Mouse (Mus musculus): ENCODE data around the gene Retreg3. TPM values are rescaled to one million over a fixed set of nuclear protein-coding genes. Genes with fewer than 3 reads are reported as not detected.
"Not testable (repeated sequence)": the region's sequence is repeated elsewhere in the genome, so short reads cannot be mapped to it uniquely, and the experiment has no call there.

Gene Retreg3
- polyA plus RNA-seq, 1 experiment = 130 TPM

GRCm38 (mm10) chr11:101164677-101165580, 45.2 kb upstream of the Retreg3 start:
- WGBS = 27% methylated on average over 35 of the region's 35 CpGs
- Histone ChIP-seq H3K4me1 (replicated peaks; ENCODE audit: control insufficient read depth, insufficient read depth, low read length) (peaks cover 6% of the 10 kb centered on the region; the same call in 1 of the 2 replicates), H3K27me3 (ENCODE audit: control insufficient read depth, insufficient read depth, low read length) (peaks cover 11% of the 10 kb centered on the region; the same call in 1 of the 2 replicates), H3K27ac (ENCODE audit: control insufficient read depth, insufficient read depth, low read length) (no peak overlapping the region), H3K36me3 (ENCODE audit: control insufficient read depth, insufficient read depth, low read length) (no peaks in the 10 kb centered on the region), H3K4me3 (ENCODE audit: control insufficient read depth, insufficient read depth, low read length) (no peak overlapping the region)
- TF ChIP-seq CTCF (IDR thresholded peaks at IDR 0.05; ENCODE audit: borderline replicate concordance, control insufficient read depth, extremely low read depth, insufficient read depth, low read length, poor library complexity) (no peak), POLR2A (IDR thresholded peaks at IDR 0.05; ENCODE audit: control insufficient read depth, extremely low read depth, insufficient read depth, low read length, poor library complexity) (no peak)
- no peak for DNase-seq

GRCm38 (mm10) chr11:101164351-101164665, 44.6 kb upstream of the Retreg3 start:
- peaks cover 11% of the 10 kb centered on the region; the same call in 1 of the 2 replicates for H3K27me3 ChIP-seq (ENCODE audit: control insufficient read depth, insufficient read depth, low read length)
- TF ChIP-seq CTCF (IDR thresholded peaks at IDR 0.05; ENCODE audit: borderline replicate concordance, control insufficient read depth, extremely low read depth, insufficient read depth, low read length, poor library complexity) = no peak
- no peak for TF ChIP-seq POLR2A (IDR thresholded peaks at IDR 0.05; ENCODE audit: control insufficient read depth, extremely low read depth, insufficient read depth, low read length, poor library complexity)
- no peak overlapping the region for H3K4me3 ChIP-seq (ENCODE audit: control insufficient read depth, insufficient read depth, low read length)
- no peak for DNase-seq
- peaks cover 6% of the 10 kb centered on the region; the same call in 1 of the 2 replicates for H3K4me1 ChIP-seq (replicated peaks; ENCODE audit: control insufficient read depth, insufficient read depth, low read length)
- WGBS = 11% methylated on average over 21 of the region's 21 CpGs
- H3K27ac ChIP-seq (ENCODE audit: control insufficient read depth, insufficient read depth, low read length) = no peak overlapping the region
- H3K36me3 ChIP-seq (ENCODE audit: control insufficient read depth, insufficient read depth, low read length) = no peaks in the 10 kb centered on the region

DNA sequence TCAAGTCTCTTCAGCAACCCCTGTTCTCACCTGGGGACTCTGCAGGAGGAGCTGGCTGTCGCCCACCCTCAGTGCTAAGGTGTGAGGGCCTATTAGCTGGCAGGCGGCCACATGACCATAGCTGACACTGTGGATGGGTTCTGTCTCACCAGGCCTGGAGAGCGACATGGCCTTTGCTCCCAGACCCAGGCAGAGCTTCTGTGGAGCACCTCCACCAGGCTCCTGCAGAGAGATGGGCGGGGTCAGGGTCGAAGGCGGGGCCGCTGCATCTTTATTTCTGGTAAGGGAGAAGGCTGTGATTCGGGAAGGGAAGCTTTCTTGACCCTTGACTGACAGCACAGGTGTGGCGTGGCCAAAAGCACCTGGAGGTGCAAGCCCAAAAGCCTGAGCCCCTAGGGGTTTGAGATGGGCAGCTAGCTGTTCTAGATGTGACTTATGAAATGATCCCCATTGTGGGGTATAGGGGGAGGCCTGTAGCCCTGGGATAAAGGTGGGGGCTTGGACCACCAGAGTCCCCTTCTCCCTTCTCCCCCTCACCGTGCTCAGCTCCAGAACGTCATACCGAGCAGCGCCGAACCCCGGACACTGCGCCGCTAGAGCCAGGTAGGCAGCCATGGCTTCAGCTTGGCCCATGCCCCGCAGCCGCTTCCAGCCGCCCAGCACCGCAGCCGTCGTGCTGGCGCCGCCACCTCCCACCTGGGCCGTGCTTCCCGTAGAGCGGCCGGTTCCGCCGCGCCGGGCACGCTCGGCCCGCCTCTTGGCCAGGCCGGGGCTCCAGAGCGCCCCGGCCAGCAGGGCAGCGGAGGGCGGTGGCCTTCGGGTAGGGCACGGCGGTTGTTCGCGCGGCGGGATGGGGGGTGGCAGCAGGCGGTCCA, 44.0 kb upstream of the Retreg3 start:
- peaks cover 11% of the 10 kb centered on the region; the same call in 1 of the 2 replicates for H3K27me3 ChIP-seq (ENCODE audit: control insufficient read depth, insufficient read depth, low read length)
- H3K27ac ChIP-seq (ENCODE audit: control insufficient read depth, insufficient read depth, low read length) = no peak overlapping the region
- DNase-seq = no peak
- 30% methylated on average over 49 of the region's 49 CpGs for WGBS
- H3K36me3 ChIP-seq (ENCODE audit: control insufficient read depth, insufficient read depth, low read length) = no peaks in the 10 kb centered on the region
- TF ChIP-seq POLR2A (IDR thresholded peaks at IDR 0.05; ENCODE audit: control insufficient read depth, extremely low read depth, insufficient read depth, low read length, poor library complexity) = no peak
- TF ChIP-seq CTCF (IDR thresholded peaks at IDR 0.05; ENCODE audit: borderline replicate concordance, control insufficient read depth, extremely low read depth, insufficient read depth, low read length, poor library complexity) = 0 out of 2 replicates have a peak, but pooled peaks have one; percentile 15
- H3K4me3 ChIP-seq (ENCODE audit: control insufficient read depth, insufficient read depth, low read length) = no peak overlapping the region
- peaks cover 6% of the 10 kb centered on the region; the same call in 1 of the 2 replicates for H3K4me1 ChIP-seq (replicated peaks; ENCODE audit: control insufficient read depth, insufficient read depth, low read length)

DNA sequence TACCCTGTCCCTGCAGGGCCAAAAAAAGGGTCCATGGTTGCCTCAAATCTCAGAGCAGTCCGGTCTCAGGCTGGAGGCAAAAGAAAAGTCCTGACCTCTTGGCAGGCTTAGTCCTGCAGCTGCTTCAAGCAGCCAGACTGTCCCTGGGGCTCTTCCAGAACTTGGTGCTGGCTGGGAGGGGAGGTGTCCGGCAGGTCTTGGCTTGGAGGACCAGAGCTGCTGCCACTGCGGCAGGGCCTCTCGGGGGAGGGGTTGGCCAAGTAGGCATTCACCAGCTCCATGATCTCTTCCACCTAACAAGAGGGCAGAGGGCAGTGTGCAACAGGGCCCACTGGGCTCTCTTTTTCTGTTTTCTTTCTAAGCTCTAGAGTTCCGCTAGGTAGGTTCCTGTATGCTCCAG, 43.1 kb upstream of the Retreg3 start:
- Histone ChIP-seq H3K4me3 (ENCODE audit: control insufficient read depth, insufficient read depth, low read length) (no peak overlapping the region), H3K27me3 (ENCODE audit: control insufficient read depth, insufficient read depth, low read length) (peaks cover 5% of the 10 kb centered on the region; the same call in 1 of the 2 replicates), H3K36me3 (ENCODE audit: control insufficient read depth, insufficient read depth, low read length) (no peaks in the 10 kb centered on the region), H3K4me1 (replicated peaks; ENCODE audit: control insufficient read depth, insufficient read depth, low read length) (peaks cover 6% of the 10 kb centered on the region; the same call in 1 of the 2 replicates), H3K27ac (ENCODE audit: control insufficient read depth, insufficient read depth, low read length) (no peak overlapping the region)
- no peak for TF ChIP-seq POLR2A (IDR thresholded peaks at IDR 0.05; ENCODE audit: control insufficient read depth, extremely low read depth, insufficient read depth, low read length, poor library complexity)
- TF ChIP-seq CTCF (IDR thresholded peaks at IDR 0.05; ENCODE audit: borderline replicate concordance, control insufficient read depth, extremely low read depth, insufficient read depth, low read length, poor library complexity) = no peak
- no peak for DNase-seq
- WGBS = 93% methylated on average over 5 of the region's 5 CpGs

DNA sequence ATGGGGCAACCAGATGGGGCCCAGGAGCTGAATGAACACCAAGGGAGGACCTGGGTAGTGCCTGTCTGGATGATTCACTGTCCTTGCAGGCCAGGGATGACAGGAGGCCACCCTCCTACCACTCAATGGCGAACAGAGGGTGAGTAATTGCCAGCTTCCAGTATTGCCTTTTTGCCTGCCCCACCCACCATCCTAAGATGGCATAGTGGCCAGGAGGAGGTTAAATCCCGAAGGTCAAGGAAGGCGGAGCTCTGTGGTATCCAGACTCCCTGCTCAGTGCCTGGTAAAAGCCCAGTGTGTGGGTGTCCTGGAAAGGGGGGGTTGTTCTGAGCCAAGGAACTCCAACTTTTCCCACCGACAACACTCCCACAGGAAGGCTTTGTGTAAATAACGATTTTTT, 42.6 kb upstream of the Retreg3 start:
- Histone ChIP-seq H3K27ac (ENCODE audit: control insufficient read depth, insufficient read depth, low read length) (no peak overlapping the region), H3K4me1 (replicated peaks; ENCODE audit: control insufficient read depth, insufficient read depth, low read length) (peaks cover 6% of the 10 kb centered on the region; the same call in 1 of the 2 replicates), H3K27me3 (ENCODE audit: control insufficient read depth, insufficient read depth, low read length) (peaks cover 3% of the 10 kb centered on the region; the same call in 1 of the 2 replicates), H3K36me3 (ENCODE audit: control insufficient read depth, insufficient read depth, low read length) (no peaks in the 10 kb centered on the region), H3K4me3 (ENCODE audit: control insufficient read depth, insufficient read depth, low read length) (no peak overlapping the region)
- WGBS = 89% methylated on average over 5 of the region's 5 CpGs
- no peak for TF ChIP-seq POLR2A (IDR thresholded peaks at IDR 0.05; ENCODE audit: control insufficient read depth, extremely low read depth, insufficient read depth, low read length, poor library complexity)
- no peak for TF ChIP-seq CTCF (IDR thresholded peaks at IDR 0.05; ENCODE audit: borderline replicate concordance, control insufficient read depth, extremely low read depth, insufficient read depth, low read length, poor library complexity)
- DNase-seq = no peak

DNA sequence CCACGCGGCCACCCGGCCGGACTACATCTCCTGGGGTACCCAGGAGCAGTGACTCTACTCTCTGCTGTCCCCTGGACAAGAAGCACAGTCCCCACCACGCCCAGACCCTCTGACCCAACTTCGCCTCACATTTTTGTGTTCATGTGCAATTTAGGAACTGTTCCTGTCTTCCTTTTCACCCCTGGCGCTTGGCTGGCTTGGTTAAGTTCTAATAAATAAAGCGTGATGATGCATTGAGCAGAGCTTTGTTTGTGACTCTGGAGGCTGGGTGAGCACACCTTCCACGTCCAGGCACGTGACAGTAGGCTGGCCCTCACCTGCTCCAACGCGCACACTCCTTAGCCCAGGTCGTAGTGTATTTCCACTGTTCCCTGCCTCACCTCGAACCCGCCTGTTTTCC, 41.9 kb upstream of the Retreg3 start:
- WGBS = 95% methylated on average over 15 of the region's 15 CpGs
- TF ChIP-seq POLR2A (IDR thresholded peaks at IDR 0.05; ENCODE audit: control insufficient read depth, extremely low read depth, insufficient read depth, low read length, poor library complexity) (no peak), CTCF (IDR thresholded peaks at IDR 0.05; ENCODE audit: borderline replicate concordance, control insufficient read depth, extremely low read depth, insufficient read depth, low read length, poor library complexity) (no peak)
- H3K36me3 ChIP-seq (ENCODE audit: control insufficient read depth, insufficient read depth, low read length) = no peaks in the 10 kb centered on the region

GRCm38 (mm10) chr11:101160981-101161505, 41.4 kb upstream of the Retreg3 start:
- H3K4me3 ChIP-seq (ENCODE audit: control insufficient read depth, insufficient read depth, low read length); H3K27me3 ChIP-seq (ENCODE audit: control insufficient read depth, insufficient read depth, low read length); H3K36me3 ChIP-seq (ENCODE audit: control insufficient read depth, insufficient read depth, low read length); H3K4me1 ChIP-seq (replicated peaks; ENCODE audit: control insufficient read depth, insufficient read depth, low read length); H3K27ac ChIP-seq (ENCODE audit: control insufficient read depth, insufficient read depth, low read length); DNase-seq: not testable (repeated sequence)
- 87% methylated on average over 8 of the region's 8 CpGs for WGBS

More for the DNA sequence above, 41.9 kb upstream of the Retreg3 start:
- Histone ChIP-seq H3K27me3 (ENCODE audit: control insufficient read depth, insufficient read depth, low read length) (peaks cover 3% of the 10 kb centered on the region; the same call in 1 of the 2 replicates), H3K27ac (ENCODE audit: control insufficient read depth, insufficient read depth, low read length) (no peak overlapping the region), H3K4me1 (replicated peaks; ENCODE audit: control insufficient read depth, insufficient read depth, low read length) (peaks cover 6% of the 10 kb centered on the region; the same call in 1 of the 2 replicates), H3K4me3 (ENCODE audit: control insufficient read depth, insufficient read depth, low read length) (no peak overlapping the region)
- DNase-seq = no peak

DNA sequence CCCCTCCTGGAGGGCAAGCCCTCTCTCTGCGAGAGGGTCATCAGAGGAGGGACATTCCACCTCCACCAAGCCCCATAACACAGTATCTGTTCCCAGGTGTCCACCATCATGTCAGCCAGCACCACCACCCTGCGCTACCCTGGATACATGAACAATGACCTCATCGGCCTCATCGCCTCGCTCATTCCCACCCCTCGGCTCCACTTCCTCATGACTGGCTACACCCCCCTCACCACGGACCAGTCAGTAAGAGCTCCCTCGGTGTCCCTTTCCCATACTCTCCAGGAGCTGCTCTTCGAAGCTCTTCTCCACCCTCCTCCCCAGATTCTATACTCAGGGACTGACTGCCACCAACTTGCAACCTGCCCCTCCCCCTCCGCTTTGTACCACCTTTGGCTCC, 40.5 kb upstream of the Retreg3 start:
- H3K27ac ChIP-seq (ENCODE audit: control insufficient read depth, insufficient read depth, low read length); H3K27me3 ChIP-seq (ENCODE audit: control insufficient read depth, insufficient read depth, low read length); H3K4me3 ChIP-seq (ENCODE audit: control insufficient read depth, insufficient read depth, low read length); DNase-seq; H3K36me3 ChIP-seq (ENCODE audit: control insufficient read depth, insufficient read depth, low read length): not testable (repeated sequence)
- H3K4me1 ChIP-seq (replicated peaks; ENCODE audit: control insufficient read depth, insufficient read depth, low read length) = peaks cover 12% of the 10 kb centered on the region
- 80% methylated on average over 8 of the region's 10 CpGs for WGBS
